Mouse (Mus musculus): ENCODE measurements around the gene Tysnd1.

The Tysnd1 gene

DNA sequence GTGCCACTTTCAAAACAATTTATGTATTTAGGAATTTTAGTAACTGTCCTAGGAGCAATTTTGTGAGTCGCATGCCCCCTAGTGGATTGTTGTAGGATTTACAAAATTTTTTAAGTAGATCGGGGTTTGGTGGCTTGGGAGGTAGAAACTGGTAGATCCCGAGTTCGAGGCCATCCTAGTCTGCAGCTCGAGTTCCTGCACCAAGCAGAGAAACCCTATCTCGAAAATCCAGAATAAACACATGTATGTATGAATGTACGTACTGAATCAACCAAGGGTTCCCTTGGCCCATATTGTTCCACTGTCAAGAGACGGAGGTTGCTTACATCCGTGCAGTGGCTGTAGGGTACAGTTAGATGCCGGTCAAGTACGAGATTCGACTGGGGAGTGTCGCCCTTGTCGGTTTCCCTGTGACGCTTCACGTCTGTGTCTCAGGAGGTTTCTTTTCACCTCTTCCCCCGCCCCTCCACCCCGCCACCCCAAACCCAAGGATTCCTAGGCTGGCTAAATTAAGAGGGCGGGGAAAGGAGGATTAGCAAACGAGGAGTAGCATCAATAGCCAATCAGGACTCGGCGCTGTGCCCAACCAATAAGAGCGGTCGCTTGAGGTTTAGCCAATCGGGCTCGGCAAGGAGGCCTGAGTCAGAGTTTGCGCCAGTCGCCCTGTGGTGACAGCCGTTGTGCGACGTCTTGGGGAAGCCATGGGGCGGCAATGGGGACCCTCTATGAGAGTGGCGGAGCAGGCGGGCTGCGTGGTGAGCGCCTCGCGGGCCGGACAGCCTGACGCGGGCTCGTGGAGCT lies at the start of gene Tysnd1:
Gene Tysnd1 (plus strand): TSS at position 645 of the 801 bp plus-strand sequence.
- peak; percentile 96 for DNase-seq (ENCODE audit: low read depth, low spot score)

DNA sequence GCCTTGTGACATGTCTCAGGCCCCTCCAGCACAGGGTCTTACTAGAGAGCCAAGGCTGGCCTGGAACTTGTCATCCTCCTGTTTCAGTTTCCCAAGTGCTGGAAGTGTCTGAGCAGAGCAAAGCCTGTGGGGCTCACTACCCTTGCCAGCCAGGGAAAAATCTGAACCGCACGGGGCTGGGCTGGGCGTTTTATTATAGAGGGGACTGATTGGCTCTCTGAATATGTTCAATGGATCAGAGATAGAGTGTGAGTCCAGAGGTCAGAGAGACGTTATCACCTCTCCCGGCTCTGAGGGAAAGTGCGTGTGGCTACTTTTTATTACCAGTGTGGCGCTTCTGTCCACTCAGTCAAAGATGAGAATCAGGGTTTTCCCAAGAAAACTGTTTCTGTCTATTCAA lies 48.8 kb upstream of the Tysnd1 start:
- no peak for DNase-seq (ENCODE audit: low read depth, low spot score)

DNA sequence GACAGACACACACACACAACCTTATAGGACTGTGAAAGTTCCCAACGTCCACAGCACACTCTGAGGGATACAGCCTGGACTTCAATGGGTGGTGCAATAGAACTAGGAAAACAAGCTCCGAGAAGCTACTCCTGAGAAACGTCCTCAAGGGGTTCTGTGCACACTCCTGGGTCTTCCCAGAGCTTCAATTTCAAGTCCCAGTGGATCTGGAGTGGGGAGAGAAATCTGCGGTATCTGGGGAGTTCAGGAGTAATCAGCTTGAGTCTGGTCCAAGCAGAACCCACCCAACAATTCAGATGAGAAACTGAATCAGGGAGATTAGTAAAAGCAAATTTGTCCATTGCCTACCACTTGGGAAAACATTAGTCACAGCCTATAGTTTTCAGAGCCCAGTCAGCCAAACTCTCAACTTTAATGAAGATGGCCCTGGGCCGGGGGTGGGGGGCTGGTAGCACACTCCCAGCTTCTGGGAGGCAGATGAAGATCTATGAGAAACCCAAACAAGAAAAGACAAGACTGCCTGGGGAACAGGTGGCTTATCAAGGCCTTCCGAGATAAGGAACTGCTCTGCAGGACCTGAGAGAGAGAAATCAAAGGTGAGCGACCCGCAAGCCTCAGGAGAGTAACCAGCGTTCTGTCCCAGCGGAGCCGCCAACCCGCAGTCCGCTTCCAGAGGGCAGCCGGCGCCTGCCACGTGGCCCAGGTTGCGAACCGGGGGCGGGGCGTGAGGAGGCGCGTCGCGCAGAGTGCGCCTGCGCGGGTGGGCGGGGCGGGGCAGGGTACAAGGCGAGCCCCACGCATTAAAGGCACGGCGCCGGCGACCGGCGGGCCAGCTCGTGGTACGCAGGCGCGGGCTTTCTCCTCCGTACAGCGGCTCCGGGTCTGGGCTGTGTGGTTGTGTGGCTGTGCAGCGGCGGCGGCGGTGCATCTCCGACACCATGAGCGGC lies 47.3 kb upstream of the Tysnd1 start, which contains the start of gene Ppa1:
Gene Ppa1 (plus strand): TSS at position 763 of the 947 bp plus-strand sequence.
- peak; percentile 67 for DNase-seq (ENCODE audit: low read depth, low spot score)

DNA sequence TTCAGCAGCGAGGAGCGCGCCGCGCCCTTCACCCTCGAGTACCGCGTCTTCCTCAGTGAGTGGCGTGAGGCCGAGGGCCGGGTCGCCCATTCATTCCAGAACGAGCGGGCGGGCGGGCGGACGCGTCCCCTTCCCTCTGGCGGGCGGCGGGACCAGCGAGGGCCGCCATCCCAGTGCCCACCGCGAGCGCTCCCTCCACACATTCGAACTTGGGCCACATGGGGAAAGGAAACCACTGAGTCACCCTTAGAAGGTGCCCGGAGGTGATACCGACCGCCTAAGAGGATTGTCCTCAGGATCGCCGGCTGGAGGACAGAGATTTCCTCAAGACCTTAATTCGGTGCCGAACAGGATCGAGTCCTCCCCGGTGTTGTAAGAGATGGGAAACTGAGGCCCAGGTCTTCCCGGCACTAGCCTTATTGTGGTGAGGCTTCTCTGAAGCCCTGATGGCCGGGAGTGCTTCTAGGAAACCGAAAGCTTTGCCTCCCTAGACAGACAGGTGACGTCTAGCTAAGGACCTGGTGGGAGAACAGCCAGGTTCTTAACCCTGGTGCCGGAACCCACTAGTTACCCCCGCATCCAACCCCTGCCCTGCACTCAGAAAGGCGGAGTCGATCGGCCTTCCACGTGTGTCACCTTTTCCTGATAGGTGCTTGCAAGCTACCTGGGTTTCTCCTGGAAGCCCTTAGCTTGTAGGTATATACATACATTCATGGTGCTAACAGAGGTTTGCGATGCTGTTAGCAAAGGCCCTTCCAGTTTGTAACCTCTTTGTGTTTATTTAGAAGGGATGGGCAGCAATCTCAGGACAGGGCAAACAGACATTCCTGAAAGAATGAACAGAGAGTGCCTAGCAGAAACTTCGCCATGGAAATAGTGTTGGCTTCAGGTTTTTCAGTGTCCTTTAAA lies 46.3 kb upstream of the Tysnd1 start:
- DNase-seq (ENCODE audit: low read depth, low spot score) = no peak

DNA sequence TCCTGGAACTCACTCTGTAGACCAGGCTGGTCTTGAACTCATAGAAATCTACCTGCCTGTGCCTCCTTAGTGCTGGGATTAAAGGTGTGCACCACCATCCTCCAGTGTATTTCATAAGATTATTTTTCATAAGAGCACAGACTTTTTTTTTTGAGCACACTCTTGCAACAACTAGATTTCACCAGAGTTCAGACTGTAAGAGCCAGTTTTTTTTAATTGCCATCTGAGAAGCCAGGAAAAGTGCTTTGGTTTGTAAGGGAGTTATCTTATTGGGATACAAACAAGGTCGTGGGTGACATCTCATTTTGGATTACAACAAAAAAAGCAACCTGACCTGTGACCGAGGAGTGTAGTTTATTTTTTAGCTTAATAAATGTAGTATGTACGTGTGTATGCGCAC lies 41.2 kb upstream of the Tysnd1 start:
- no peak for DNase-seq (ENCODE audit: low read depth, low spot score)

DNA sequence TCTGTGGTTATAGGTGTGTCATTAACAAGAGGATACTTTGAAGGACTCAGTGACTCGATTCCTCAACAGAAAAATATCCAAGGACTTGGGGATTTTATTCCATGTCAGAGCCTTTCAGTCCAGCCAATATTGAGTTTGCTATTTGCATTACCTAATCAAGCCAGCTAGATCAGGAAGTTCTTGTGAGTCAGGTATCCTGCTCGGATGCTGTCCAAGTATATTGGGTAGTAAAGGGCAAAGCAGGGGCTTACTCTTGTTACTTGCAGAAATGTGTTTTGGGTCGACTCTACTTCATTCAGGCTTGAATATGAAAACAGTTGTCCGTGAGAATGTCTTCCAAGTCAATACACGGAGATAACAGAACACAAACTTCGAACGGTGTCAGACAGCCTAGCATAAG lies 40.6 kb upstream of the Tysnd1 start:
- no peak for DNase-seq (ENCODE audit: low read depth, low spot score)

DNA sequence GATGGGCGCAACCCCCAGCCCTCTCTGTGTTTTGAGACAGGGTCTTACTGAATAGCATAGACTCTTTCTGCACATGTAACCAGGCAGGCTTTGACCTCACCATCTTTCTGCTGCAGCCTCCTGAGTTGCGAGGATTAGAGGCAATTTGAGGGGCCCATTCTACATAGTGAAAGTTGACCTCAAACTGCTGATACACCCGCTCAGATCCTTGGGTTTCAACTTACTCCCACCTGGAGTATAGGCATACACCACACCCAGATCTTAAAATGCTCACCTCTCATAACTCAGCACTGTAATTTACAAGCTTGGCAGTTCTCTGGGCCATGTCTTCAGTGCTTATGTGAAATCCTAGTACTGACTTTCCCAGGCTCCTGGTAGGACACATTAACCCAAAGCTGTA lies 40.1 kb upstream of the Tysnd1 start:
- no peak for DNase-seq (ENCODE audit: low read depth, low spot score)

DNA sequence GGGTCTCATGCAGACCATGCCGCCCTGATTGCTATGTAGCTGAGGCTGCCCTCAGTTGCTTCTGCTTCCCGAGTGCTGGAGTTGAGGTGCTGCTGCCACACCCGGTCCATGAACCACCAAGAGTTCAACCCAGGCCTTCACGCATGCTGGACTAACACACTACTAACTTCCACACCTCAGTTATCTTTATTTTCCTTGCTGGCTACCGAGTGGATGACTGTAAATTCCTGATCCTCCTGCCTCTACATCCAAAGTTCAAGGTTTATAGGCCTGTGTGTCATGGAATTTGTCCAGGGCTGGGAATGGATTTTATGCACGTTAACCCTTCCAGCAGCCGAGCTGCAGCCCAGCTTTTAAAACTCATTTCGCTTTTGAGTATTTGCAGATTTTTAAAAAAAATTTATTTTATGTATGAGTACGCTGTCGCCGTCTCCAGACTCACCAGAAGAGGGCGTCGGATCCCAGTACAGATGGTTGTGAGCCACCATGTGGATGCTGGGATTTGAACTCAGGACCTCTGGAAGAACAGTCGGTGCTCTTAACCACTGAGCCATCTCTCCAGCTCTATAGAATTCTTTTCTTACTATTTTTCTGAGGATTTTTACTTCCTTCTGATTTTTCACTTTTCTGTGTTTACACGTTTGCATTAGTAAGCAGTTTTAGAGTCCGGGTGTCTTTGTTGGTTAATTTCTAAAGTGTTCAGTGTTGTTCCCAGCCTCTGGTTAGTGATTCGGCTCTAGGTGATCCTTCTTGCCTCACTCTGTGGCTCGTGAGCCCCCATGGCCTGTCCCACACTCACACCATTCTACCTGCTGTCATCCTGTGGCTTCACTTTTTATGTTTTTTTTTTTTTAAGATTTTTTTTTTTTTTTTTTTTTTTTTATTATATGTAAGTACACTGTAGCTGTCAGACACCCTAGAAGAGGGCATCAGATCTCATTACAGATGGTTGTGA lies 38.1 kb upstream of the Tysnd1 start:
- DNase-seq (ENCODE audit: low read depth, low spot score) = no peak

DNA sequence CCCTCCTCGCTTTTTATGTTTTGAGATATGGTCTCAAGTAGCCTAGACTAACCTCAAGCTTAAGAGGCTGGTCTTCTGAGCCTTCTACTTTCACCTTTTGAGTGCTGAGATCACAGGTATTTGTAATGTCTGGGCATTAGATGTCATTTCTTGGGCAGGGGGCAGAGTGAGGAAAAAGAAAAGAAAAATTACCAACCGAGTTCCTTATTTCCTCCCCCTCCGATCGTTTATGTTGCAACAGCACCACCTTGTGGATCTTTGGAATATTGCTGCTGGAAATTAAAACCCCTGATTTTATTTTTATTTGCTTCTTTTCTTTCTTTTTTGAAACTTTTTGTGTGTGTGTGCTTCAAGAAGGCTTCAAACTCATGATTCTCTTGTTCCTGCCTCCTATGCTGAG lies 37.3 kb upstream of the Tysnd1 start:
- no peak for DNase-seq (ENCODE audit: low read depth, low spot score)

DNA sequence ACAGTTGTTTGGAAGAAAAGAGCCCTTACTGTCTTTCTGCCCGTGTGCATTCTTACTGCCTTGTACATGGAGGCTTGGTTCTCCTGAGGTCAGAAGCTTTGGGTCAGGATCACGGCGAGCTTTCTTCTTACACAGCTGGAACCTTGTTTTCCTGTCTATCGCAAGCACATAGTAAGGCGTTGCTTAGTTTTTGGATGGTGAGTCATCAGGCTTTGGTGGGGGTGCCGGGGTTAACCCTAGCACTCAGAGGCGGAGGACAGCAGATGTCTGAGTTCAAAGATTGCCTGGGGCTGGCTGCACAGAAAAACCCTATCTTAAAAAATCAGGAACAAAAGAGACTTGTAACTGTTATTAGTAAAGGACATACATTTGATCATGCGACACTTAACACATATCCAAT lies 33.4 kb upstream of the Tysnd1 start:
- DNase-seq (ENCODE audit: low read depth, low spot score) = no peak

DNA sequence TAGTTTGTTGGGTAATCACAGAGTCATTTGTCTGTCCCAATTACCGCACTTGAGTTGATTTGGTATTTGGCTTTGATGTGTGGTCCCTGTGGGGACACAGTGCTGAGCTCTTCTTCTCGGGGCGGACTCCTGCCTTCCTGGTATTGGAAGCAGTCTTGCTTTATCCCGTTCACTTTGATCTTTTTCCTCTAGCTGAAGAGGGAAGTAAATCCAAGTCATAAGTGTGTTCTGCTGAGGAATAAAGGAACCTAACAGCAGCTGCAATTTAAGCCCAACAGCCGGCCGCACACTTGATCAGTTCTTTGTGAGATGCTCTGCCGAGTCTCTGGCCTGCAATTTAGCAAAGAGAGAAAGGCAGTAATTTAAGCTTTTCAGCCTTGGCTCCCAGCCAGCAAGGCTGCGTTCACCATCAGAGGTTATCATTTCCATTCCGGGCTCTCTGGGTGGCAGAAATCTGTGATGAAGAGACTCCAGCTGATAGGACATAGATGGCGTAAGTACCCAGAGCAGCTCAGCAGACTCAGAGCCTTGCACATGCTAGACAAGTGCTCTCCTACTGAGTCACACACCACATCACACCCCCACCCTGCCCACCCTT lies 32.8 kb upstream of the Tysnd1 start:
- peak; percentile 58 for DNase-seq (ENCODE audit: low read depth, low spot score)

DNA sequence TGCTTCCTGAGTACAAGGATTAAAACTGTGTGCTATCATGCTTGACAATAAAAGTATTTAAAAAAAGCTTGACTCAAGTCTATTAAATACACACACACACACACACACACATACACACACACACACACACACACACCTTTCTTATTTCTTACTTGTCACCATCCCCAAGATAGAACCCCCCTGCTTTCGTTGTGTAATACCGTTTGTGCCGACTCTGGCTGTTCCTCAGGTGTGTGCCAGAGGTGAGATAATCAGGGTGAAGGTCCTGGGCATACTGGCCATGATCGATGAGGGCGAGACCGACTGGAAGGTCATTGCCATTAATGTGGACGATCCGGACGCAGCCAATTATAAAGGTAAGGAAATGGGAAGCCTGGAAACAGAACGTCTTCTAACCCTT lies 30.2 kb upstream of the Tysnd1 start:
- no peak for DNase-seq (ENCODE audit: low read depth, low spot score)

DNA sequence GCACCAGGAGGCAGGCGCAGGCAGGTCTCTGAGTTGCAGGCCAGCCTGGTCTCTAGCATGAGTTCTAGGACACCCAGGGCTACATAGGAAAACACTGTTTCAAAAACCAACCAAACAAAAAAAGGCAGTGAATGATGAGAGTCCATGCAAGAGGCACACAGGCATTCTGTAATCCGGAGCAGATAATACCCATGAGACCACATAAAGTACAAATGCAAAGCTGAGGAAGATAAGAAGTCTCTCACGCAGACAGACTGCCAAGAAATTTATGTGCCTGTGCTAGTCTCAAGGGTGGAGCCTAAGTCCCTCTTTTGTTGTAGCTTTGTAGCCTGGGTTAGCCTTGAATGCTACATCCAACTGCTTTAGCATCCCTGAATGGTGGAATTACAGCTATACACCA lies 29.7 kb upstream of the Tysnd1 start:
- DNase-seq (ENCODE audit: low read depth, low spot score) = no peak

DNA sequence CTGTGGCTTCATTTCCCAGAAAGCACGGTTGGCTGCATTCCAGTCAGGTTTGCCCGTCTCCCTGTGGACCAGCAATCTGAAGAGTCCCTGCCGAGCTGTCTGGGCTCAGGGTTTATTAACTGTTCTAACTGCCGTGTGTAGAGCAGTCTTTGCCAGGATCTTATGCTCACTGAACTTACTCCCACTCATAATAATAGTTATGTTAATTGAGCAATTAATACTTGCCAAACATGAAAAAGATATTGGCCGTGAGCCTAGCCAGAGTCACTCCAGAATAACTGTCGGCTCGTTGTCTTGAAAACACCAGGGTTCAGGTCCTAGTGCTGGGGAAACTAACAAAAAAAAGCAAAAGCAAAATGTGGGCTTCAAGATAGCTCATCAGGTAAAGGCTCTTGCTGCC lies 26.0 kb upstream of the Tysnd1 start:
- DNase-seq (ENCODE audit: low read depth, low spot score) = no peak

DNA sequence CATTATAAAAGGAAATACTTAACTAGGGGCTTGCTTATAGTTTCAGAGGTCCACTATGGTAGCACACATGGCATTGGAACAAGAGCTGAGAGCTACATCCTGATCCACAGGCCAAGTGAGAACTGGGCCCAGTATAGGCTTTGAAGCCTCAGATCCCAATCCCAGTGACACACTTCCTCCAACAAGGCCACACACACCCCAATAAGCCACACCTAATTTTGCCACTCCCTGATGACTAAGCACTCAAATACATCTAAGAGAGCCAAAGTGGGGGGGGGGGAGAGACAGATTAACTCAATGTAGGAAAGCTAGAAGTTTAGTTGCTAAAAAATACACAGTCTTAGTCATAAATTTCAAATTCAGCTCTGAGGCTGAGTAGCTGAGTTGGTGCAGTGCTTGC lies 25.4 kb upstream of the Tysnd1 start:
- no peak for DNase-seq (ENCODE audit: low read depth, low spot score)

DNA sequence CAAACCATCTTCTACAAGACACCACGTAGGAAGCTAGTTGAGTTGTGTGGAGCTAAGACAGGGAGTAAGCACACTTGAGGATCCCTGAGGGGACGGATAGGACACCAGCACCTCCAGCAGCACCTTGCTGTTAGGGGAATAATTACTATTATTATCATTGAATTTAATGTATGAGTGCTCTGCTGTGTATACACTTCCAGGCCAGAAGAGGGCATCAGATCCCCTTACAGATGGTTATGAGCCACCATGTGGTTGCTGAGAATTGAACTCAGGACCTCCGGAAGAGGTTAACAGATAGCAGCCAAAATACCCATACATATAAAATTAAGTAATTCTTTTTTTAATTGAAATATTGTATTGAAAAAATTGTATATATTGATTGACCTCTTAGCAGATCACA lies 24.6 kb upstream of the Tysnd1 start:
- no peak for DNase-seq (ENCODE audit: low read depth, low spot score)

DNA sequence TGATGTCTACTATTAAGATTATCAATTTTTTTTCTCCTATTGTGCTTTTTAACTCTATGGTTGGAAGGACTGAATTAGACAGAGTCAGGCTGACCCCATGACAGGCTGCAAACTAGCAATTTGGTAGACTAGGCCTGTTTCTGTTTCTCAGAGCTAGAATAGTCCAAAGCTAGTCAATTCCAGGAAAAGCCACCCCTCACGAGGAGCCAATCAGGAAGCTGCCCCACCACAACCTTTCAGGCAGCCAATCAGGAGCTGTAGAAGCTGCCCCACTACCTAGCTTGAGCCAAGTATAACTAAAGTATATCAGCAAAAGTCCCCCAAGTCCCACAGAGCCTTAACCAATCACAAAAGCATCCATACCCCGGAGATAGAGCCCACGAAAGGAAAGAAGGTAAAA lies 19.4 kb upstream of the Tysnd1 start:
- DNase-seq (ENCODE audit: low read depth, low spot score) = no peak

DNA sequence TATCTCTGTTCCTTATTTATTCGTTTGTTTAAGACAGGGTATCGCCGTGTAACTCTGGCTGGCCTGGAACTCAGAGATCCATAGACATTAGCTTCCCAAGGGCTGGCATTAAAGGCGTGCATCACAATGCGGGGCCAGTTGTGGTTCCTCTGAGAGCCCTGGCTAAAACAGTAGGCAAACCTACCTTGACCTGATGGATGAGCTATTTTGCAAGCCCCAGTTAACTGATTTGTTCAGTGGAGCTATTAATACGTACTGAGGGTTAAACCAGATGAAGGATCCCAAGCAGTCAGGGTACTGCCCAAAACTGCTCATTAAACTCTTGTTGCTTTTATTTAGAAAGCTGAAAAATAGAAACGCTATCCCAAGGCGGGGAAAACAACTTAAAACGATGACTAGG lies 15.8 kb upstream of the Tysnd1 start:
- DNase-seq (ENCODE audit: low read depth, low spot score) = no peak

DNA sequence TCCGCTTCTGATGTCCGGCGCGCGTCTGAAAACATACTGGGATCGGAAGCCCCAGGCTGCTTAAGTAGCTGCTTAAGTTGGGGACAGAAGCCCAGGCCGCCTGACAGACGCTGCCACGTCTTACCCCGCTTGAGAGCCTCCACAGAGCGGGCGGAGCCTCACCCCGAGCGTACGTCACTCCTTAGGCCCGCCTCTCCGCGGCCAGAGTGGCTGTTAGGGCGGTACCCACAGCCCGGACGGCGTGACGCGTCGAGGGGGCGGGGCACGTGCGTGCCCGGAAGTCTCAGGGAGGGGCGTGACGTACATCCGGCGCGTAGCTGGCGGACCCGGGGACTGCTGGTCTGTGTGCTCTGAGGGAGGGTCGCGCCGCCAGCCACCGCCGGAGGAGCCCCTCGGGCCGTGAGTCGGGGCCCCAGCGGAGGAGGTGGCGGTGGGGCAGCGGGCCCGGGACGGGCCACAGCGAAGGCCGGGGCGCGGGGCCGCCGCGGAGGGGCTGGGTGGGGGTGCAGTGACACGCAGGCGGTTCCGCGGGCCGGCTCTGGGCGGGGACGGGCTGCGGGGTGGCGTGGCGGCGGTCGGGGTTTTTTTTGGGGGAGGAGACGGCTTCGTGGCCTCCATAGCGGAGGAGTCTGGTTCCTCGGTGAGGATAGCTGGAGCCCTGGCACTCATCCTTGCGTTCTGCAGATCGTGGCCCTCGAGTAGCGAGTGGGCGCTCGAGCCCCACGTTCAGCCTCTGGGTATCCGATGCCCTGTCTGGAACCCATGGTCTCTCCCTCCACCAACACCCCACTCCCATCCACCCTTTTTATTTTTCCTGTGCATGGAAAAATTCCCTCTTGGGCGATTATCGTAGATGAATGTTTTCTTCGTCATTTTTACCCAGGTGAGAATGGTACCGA lies 15.1 kb upstream of the Tysnd1 start, which contains the start of gene Sar1a:
Gene Sar1a (plus strand): TSS at position 285 of the 899 bp plus-strand sequence.
- peak; percentile 91 for DNase-seq (ENCODE audit: low read depth, low spot score)

All from brain, embryonic 18.5 days (tissue).